Mouse (Mus musculus) frontal cortex, adult (tissue): ENCODE data around the gene Ubac1.

Experiments
- ATAC-seq: cut with Nextera tagmentation; 2 replicates; pipeline ENCODE4 v1.9.2; 2017; ENCODE audit warnings: mild to moderate bottlenecking, moderate library complexity, mixed read lengths; ENCODE audit not compliant: low TSS enrichment

Gene Ubac1

DNA sequence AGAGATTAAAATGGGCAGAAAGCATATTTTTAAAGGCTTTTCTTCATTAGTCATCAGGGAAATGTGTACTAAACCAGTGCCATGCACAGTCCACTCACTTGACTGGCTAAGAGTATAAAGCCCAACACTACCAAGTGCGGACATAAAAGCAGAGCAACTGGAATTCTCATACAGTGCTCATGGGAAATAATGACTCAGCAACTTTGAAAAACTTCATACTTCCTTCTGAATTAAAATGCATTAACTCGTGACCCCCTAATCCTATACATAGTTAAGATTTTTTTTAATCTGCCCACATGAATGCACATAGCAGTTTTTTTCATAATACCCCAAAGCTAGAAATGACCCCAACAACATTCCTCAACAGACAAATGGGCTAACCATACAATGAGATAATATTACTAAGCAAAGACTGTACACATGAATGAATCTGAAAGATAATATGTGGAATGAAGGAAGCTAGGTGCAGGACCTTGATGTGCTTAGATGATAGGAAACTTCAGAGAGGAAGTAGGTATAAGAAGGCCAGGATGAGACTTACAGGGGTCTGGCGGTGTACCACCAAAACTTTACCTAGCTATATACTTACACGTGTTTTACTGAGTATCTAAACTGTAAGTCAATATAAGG lies 46.3 kb downstream of the Ubac1 start:
- ATAC-seq: no peak

DNA sequence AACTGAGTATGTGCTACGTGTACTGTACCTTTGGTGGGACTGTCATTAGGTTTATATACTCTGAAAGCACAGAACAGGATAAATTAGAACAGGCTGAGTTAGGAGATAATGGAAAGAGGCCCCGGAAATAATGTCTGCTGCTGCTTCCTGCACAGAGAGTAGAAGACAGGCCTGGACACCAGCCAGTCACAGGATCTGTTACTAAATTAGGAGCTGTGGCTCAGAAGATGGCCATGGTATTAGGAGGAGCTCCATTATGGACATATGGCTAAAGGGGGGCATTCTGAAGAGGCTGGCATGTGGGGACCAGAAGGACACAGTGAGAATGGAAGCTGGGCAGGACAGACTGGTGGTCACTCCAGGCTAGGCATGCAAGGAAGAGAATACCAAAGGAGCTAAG lies 51.1 kb downstream of the Ubac1 start:
- no peak for ATAC-seq

GRCm38 (mm10) chr2:25969319-25969718 lies 52.2 kb downstream of the Ubac1 start:
- ATAC-seq: no peak

- ATAC-seq: no peak
Observed at GRCm38 (mm10) chr2:25949291-25949690, 72.3 kb downstream of the Ubac1 start.
